Mouse (Mus musculus) cortical plate, adult 2 months (tissue): ENCODE measurements at regions not wholly inside any gene's neighbourhood (a gene's known extent, or its start where the extent isn't known, plus 50 kb on each side); places are given as distances from the start of the nearest gene placed in this dataset.

Source experiments
- CTCF ChIP-seq: fragments of 200-500 bp; IDR thresholded peaks from 2 replicates; pipeline ENCODE4 v1.5.1; 2011; ENCODE audit warnings: mild to moderate bottlenecking, control low read depth, low read length; ENCODE audit not compliant: insufficient read depth; ENCODE audit errors: extremely low read depth
- POLR2A ChIP-seq: fragments of 200-500 bp; IDR thresholded peaks from 2 replicates; pipeline ENCODE4 v1.6.1; 2011; ENCODE audit warnings: mild to moderate bottlenecking, low read length, control low read depth; ENCODE audit not compliant: insufficient read depth; ENCODE audit errors: extremely low read depth

DNA sequence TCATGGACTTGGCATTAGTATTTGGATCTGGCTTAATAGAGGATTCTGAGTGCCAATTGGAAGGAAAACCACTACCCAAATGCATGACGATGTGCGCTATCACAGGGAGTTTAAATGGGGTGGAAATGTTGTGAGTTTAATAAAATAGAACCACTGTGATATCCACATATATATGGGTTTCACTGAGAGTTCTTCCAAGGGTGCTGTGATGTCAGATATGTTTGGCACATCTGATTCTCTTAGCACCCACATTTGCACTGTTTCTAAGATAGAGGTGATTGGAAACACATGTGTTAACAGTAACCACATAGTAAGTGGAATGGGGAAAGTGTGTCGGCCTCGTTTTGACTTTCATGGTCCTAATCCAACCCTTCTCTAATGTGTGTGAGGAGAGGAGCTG lies 189.7 kb upstream of the 1810046K07Rik start:
- TF ChIP-seq CTCF: no peak
- no peak for TF ChIP-seq POLR2A
